Mouse (Mus musculus) embryo, embryonic 11.5 days (tissue): ENCODE data around the gene D130040H23Rik.
A peak's percentile ranks its signal among the peaks of the same experiment; 100 is the strongest.
"Not testable (repeated sequence)": the region's sequence is repeated elsewhere in the genome, so short reads cannot be mapped to it uniquely, and the experiment has no call there.

Experiments used
- DNase-seq: peaks from one replicate; pipeline ENCODE4 v3.0.0-alpha.2; 2012; ENCODE audit warnings: low read depth, low spot score

The D130040H23Rik gene

DNA sequence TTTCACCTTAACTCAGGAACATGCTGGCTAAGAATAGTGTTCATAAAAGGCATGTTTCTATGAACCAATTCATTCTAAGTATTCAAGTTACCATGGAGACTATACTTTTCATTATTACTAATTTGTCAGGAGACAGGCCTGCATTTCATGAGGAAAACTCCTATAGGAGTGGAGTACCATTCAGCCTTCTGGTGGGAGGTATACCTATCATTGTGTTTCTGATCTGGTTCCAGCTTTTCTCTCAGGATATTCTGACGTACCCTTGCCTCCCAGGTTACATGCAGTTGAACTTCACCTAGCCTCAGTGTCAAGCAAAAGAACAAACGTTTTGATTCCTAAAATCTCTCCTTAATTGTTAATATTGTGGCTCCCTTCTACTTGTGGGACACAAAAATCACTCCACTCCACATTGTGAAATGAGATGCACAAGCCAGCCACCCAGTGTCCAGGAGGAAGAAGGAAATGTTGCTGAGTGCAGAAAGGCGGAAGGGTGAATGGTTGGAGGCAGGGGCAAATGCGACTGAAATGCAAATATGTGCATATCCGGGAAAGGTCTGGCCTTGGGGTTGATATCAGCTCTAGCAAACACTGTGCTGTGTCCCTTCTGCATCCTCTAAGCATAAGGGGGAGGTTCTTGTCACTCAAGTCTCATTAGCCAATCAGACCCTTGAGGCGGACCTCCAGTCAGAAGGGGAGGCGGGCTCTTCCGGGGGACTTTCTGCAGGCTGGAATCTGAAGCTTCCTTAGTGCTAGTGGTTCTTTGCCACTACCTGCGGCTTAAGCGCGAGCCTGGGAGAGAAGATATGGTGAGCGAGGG, at the start of gene D130040H23Rik:
TSS of gene D130040H23Rik (plus strand) at position 695 of the 817 bp plus-strand sequence.
- peak; percentile 72 for DNase-seq

DNA sequence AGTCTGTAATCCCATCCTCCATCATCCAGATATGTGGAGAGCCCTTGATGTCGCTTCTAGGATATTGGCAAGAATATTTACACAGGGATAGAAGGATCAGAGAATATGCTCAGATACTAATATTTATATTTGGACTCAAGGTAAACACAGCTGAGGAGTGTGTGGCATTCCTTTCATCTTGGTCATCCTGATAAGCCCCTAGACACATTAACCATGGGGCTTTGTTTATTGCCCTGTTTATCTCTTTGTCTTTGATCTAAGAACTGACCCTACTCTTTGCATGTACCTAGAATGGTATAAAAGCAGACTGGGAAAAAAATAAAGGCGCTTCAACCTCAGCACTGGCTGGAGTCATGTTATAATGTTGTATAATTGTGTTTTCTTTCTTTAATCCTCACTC, 28.3 kb upstream of the D130040H23Rik start:
- no peak for DNase-seq

DNA sequence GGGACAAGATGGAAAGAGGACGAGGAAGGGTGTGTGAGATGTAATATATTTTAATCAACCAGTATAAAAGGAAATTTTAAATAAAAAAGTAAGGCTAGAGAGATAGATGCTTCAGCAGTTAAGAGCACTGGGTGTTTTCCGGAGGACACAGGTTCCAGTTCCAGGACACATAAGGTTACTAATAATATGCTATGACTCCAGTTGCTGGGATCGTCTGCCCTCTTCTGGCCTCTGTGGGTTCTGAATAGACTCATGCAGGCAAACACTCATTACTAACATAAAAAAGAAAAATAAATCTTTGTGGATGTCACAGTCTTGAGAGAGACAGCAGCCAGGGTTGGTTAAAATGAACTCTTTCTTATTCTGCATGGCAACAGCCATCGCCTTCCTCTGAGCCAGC, 2.4 kb upstream of the D130040H23Rik start:
- DNase-seq: no peak

DNA sequence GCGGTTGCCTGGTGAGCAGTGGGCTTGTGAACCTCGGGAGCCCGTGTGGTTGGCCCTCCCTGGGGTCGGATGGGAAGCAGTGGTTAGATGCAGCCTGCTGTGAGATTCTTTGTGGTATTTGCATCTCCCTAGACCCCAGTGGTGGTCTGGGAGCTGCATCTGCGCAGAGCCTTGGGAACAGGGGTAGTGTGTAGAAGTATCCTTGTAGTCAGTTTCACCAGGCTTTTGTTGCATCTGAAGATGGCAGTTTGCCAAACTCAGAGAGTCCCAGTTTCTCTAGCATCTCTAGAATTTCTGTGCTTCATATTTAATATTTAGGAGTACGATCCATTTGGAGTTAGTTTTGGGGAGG, 299 bp downstream of the D130040H23Rik start:
- no peak for DNase-seq

DNA sequence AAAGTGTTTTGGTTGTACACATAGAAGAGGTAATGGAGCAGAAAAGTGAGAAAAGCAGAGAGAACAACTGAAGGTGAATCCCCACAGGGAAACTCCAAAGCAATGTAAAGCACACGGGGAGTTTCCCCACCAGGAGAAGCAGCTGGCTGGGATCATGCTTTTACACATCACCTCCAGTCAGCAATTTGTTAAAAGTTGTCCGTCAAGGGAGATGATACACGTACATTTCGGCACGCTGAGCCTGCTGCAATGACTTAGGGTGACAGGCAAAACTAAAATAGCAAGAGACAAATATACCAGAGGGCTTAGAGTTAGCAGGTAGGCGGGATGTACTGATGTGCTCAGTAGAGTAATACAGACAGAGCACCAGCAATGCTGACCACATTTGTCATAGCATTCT, 1.6 kb downstream of the D130040H23Rik start:
- DNase-seq: no peak

DNA sequence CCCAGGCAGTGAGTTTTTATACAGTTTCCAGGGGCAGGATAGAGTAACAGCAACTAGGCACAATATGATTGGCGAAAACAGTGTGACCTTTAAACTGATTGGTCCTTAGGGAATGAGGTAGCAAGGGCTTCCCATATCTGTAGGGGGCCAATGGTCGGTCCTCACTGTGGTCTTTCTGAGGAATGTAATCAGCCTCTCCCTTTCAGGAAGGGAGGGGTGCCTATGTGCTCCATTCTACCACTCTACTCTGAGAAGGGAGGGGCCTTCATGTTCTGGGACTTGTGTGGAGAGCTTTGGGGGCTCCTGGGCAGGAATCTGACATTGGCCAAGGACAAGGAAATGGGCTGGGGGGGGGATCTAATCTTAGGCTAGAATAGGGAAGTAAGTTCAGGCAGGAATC, 53.9 kb downstream of the D130040H23Rik start:
- no peak for DNase-seq

DNA sequence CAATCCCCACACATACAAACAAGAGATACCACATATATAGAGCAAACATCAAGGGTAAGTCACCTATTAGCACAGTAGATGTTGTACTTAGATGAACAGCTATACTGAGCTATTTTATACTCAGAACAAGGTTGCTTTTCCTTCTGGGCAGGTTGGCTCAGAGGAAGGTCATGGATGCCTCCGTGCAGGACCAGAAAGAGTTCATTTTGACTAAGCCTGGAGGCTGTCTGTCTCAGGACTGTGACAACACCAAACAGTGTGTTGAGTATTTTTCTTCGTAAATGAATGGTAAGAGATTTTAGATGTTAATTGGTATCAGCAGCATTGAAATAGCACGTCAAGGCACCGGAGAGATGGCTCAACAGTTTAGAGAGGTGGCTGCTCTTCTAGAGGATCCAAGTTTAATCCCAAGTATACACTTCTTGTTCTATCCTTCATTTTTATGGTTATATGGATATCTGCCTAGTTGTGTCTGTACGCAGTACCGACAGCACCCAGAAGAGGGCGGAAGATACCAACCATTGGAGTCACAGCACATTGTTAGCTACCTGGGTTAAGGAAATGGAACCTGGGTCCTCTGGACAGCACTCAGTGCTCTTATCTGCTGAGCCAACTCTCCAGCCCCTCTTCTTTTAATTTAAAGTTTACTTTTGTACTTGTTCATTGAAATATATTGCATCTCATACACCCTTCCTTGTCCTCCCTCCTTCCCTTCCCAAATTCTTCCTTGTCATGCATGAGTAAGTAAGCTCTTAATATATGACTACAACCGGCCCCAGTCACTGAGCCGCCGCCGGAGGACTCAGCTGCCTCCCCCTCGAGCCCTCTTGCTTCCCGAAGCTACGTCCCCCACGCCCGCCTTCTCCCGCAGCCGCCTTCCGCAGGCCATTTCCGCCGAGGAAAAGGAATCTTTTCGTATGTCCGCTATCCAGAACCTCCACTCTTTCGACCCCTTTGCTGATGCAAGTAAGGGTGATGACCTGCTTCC, 57.7 kb downstream of the D130040H23Rik start:
- DNase-seq: peak; percentile 71

DNA sequence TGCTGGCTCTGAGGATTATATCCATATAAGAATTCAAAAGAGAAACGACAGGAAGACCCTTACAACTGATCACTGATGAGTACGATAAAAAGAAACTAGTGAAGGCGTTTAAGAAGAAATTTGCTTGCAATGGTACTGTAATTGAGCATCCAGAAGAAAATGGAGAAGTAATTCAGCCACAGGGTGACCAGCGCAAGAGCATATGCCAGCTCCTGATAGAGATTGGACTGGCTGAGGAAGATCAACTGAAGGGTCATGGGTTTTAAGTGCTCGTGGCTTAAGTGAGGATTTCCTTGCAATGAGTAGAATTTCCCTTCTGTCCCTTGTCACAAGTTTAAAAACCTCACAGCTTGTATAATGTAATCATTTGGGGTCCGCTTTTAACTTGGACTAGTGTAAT, 58.4 kb downstream of the D130040H23Rik start:
- not testable (repeated sequence) for DNase-seq
